Mouse (Mus musculus) fat pad, adult 2 months (tissue): ENCODE data around the gene Catsperd.
A peak's percentile ranks its signal among the peaks of the same experiment; 100 is the strongest.
"Not testable (repeated sequence)": the region's sequence is repeated elsewhere in the genome, so short reads cannot be mapped to it uniquely, and the experiment has no call there.

Experiments used
- DNase-seq: peaks from one replicate; pipeline ENCODE4 v3.0.0-alpha.2; 2011; ENCODE audit warnings: low read depth, low spot score; ENCODE audit errors: extremely low read depth

Gene Catsperd

DNA sequence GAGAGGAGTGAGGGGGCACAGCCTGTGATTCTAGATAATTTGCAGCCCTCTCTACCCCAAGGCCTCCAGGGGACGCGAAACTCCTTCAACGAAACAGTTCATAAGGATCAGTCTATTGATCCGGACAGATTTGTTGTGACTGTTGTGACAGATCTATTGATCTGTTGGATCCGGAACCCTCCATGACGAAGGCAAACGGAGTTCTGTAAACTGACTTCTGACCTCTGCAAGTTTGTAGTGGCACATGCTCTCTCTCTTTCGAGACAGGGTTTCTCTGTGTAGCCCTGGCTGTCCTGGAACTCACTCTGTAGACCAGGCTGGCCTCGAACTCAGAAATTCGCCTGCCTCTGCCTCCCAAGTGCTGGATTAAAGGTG is 15.4 kb upstream of the Catsperd start:
- not testable (repeated sequence) for DNase-seq

DNA sequence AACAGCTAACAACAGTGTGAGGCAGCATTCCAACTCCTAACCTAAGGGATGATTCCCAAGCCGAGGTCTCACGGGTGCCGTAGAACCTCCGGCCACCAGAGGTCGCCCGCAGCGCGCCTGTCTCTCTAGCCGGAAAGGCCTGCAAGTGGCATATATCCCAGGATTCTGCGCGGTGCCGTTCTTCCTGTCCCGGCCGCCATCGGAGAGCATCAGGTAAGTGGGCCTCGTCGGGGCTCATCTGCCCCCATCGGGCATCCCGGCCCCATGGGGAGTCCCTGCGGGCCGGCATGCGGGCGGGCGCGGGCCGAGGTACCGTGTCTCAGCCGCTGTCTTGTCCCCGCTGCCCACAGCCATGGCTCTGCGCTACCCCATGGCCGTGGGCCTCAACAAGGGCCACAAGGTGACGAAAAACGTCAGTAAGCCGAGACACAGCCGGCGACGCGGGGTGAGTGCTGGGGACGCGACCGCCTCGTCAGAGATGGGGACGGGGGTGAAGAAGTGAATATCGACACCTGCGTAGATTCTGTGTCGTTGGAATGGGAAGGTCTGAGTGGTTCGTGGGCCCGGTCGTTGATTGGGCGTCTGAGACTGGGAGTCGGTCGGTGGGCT is 14.6 kb upstream of the Catsperd start, which contains the start of gene Rpl36:
TSS of gene Rpl36 (plus strand) at position 181 of the 609 bp plus-strand sequence.
- no peak for DNase-seq

DNA sequence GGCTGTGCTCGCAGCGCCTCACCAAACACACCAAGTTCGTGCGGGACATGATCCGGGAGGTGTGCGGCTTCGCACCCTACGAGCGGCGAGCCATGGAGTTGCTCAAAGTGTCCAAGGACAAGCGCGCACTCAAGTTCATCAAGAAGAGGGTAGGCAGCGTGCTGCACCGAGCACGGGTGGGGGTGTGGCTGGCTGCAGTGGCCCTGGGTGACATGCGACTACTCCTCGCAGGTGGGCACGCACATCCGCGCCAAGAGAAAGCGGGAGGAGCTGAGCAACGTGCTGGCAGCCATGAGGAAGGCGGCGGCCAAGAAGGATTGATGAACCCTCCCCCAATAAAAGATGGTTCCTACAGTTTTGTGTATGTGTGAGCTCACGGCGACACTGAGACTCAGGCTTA is 14.1 kb upstream of the Catsperd start:
- not testable (repeated sequence) for DNase-seq

DNA sequence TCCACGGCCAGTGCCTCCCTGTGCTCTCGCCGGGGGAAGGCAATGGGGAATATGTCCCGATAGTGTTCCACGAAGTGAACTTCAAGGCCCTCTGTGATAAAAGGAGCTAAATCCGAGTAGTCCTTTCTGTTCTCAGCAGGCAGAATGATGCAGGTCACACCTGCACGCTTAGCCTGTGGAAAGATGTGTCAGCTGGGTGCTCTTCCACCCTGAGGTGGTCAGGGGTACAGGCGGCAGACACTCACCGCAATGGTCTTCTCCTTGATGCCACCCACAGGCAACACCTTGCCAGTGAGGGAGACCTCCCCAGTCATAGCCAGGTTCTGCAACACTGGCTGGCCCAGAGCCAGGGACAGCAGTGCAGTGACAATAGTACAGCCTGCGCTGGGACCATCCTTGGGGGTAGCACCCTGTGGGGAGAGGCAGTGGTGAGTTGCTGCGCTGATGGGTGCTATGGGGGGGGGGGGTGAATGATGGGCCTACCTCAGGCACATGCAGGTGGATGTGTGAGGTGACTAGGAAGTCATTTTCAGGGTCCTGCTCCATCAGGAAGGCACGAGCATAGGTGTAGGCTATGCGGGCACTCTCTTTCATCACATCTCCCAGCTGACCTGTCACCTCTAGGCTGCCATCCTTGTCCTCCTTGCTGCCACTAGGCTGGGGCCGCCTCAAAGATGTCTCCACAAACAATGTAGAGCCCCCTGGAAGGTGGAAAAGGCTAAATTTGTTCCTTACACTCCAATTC is 13.4 kb upstream of the Catsperd start:
- DNase-seq: no peak

DNA sequence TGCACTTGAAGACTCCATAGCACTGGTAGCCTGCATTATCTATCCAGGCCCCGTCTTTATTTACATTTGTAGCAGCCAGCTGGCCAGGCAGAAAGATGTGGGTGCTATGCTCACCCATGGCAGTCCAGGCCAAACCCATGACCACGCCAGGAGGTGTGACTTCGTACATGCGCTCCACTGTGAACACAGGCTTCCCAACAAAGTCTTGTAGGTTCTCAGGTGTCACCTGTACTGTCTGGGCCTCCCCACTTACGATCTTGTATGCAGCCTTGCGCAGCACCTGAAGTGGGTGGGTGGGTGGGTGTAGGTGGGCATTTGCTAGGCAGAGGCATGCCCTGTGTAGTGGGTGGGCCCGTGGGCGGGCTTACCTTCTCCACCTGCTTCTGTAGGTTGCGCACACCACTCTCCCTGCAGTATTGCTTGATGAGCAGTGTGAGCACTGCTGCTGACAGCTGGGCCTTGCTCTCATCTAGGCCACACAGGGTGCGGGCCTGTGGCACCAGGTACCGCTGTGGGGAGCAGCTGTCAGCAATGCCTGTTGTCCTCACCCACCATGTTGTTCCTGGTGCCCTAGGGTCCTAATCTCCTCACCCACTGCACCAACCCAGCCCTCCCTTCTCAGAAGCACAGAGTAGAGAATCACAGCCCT is 12.7 kb upstream of the Catsperd start:
- no peak for DNase-seq

DNA sequence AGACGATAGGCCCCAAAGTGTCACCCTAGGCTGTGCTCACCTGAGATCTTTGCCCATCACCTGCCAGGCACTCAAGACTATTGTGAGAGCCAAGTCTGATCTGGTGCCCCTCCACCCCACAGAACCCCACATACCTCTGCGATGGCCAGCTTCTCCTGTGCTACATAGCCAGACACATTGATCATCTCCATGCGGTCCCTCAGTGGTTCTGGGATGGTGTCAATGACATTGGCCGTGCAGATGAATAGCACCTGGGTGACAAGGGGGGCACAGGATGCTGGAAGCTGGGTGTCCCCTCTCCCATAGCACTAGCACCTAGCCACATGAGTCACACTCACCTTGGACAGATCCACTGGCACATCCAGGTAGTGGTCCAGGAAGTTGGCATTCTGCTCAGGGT is 12.2 kb upstream of the Catsperd start:
- no peak for DNase-seq

DNA sequence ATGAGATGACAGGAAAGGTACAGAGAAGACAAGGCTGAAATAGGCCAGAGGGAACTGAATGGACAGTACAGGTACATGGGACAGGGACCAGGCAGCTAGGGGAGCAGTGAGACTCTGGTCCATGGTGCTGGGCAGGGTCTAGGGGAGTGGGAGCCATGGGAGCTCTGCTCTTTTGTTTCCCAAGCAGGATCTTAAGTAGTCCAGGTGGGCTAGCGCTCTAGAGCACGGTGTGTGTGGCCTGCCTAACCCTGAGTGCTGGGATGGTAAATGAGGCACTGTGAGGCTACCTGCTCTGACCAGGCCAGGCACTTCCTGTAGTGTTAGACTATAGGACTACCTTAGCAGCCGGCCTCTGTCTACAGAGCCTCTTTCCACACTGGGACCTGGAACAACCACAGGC is 11.2 kb upstream of the Catsperd start:
- no peak for DNase-seq

DNA sequence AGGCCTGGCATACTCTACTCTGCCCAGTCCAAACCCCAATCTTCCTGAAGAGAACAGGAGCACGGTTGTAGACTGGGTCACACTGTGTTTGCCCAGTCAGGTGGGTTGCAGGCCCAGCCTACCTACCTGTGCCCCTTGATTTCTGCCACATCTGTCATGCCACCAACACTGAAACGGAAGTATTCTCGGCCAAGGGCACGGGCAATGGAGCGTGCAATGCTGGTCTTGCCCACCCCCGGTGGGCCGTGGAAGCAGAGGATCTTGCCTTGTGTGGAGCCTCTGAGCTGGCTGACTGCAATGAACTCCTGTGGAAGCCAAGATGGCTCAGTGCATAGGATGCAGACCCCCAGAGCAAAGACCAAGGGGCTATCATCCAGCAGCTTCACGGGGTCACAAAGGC is 10.3 kb upstream of the Catsperd start:
- DNase-seq: no peak

DNA sequence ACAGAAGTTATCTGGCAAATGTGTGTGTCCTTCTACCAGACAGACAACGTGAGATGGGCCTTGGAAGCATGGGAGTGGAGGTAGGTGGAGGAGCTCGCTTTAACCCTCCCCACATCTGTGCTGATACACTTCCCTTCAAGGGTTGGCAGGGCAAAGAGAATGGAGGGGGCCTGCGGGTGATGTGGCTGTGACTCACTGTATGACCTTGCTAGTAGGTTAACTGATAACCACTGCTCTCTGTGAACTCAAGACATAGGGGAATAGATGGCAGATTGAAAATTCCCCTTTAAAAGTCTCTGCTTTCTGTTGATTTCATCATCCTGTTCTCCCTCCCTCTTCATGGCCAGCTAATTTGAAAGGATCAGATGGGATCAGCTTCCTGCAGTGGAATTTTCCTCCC is 2.4 kb upstream of the Catsperd start:
- no peak for DNase-seq

DNA sequence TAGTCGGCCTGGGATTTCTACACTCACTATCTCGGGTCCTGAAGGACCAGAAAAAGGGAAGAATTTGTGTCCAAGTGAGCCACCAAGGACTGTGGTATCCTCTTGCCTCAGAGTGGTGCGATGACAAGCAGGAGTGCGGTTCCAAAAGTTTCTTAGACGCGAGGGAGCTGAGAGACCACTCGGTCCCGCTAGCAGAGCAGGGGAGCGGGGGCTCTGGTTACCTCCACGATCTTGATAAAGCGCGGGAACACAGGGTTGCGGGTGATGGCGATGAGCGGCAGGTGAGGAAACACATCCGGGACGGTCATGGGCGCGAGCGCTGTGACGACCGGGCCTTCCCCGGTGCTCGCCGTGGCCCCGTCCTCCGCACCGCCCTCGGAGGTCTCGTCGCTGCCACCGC is 1.7 kb upstream of the Catsperd start:
- no peak for DNase-seq

DNA sequence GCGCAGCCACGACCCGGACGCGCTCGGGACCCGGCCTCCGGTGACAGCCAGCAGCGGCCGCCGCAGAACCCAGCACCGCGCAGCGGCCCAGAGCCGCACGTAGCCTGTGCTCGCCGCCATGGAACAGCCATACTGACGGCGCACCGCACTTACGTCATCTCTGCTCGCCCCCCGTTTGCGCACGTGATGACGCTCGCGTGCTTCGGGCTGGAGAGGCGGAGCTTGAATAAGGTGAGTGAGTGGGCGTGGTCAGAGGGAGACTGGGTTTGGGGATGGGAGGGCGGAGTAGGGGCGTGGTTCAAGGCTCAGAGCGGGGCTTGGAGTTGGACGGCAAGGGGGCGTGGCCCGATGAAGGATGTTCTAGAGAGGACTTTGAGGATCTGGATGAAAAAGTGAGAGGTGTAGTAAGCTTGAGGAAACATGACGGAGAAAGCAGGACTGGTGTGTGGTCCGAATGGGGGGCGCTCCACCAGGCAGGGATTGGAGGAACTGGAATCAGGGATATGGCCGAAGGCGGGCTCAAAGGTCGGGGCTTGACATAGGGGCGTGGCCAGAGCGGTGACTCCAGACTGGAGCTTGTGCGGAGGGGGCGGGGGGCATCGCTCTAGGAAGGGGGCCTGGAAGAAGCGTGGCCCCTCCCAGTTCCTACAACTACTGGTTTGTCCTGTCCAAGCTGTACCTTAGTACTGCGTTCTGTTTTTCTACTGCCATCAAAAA is 1.0 kb upstream of the Catsperd start, which contains the start of gene Lonp1:
TSS of gene Lonp1 (minus strand) at position 134 of the 717 bp plus-strand sequence.
- DNase-seq: no peak

DNA sequence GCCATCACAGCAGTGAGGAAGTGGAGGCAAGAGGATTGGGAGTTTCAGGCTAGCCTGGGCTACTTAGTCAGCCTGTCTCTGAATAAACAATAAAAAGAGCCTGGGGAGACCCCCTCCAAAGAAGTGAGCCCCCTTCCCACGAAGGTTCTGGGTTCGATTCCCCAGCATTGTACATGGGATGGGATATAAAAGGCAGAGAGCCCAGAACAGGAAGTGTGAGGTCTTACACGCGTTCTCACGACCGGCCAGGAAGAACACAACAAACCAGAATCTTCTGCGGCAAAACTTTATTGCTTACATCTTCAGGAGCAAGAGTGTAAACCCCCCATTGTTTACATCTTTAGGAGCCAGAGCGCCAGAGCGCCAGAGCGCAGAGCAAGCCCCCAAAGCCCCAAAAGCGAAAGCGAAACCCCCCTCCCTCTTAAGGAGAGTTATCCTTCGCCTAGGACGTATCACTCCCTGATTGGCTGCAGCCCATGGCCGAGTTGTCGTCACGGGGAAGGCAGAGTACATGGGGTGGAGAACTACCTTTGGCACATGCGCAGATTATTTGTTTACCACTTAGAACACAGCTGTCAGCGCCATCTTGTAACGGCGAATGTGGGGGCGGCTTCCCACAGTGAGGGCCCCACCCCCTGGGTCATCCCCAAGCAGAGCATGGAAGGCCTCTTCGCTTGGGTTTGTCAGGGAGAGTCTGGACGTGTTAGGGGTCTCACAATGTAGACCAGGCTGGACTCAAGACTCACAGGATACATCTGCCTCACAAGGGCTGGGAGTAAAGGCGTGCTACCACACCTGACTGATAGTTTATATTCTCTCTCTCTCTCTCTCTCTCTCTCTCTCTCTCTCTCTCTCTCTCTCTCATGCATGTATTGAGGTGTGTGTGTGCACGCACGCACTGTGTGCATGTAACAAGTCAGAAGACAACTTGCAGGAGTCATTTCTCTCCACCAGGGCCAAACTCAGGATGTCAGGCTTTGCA is 2.1 kb downstream of the Catsperd start:
- DNase-seq: not testable (repeated sequence)

DNA sequence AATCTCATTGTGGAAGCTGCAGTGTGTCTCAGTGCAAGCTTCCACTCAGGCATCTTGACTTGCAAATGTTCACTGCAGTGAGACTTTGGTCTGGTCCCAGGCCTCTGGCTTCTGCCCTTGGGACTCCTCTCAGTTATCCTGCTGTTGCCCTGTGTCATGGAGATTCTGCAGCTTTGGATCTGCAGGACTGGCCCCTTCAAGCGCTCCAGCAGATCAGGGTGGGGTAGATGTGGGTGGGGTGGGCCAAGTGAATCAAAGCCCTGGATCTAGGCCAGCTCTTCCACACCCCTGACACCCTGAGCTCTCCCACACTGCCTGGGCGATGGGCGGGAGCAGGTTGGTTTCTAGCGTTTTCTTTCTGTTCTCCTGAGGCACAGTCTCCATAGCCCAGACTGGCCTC is 3.9 kb downstream of the Catsperd start:
- DNase-seq: no peak

DNA sequence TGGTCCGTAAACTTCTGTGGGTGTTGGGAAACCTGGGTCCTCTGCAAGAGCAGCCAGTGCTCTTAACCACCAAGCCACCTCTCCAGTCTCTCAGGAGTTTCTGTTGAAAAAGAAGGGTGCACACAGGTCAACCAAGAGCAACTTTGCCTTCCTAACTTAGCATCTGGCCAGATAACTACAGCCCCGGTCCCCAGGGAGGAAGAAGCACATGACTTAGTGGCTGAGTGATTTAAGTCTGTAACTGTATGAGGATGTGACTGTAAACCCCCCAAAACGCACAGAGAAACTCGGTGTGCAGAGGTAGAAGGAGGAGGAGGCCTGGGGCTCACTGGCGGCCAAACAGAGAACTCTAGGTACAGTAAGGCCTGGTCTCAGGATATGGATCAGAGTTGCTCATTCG is 6.1 kb downstream of the Catsperd start:
- no peak for DNase-seq

DNA sequence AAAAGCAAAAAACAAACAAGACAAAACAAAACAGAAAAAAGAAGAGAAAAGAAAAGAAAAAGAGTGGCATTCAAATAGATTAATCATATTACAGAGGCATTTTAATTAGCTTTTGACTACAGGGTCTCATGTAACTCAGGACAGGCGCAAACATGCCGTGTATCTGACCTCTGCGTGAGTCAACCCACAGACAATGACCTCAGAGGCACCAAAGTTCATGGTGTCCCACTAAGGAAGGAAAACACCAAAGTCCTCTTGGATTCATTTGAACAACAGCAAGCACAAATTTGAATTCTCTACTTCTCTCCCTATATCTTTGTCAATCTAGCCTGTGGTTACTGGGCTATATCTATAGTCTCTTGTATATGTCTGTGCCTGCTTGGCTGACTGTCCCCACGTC is 15.3 kb downstream of the Catsperd start:
- no peak for DNase-seq

DNA sequence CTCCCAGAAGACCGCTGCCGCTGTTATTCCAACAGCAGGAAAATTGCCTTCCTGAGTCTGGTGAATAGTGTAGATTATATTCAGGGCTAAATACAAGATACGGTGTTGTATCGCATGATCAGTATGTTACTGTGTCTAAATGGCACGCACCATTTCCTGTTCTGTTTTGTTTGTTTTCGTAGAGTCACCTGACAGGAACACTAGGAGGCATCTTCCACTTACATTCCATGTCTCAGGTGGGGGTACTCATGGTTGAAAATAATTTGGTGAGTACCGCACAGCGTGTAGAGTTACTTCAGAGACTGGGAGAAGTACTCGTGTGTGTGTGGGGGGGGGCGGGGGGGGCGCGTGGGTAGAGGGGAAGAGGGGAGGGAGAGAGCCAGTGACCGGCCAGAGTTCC is 19.6 kb downstream of the Catsperd start:
- DNase-seq: no peak

DNA sequence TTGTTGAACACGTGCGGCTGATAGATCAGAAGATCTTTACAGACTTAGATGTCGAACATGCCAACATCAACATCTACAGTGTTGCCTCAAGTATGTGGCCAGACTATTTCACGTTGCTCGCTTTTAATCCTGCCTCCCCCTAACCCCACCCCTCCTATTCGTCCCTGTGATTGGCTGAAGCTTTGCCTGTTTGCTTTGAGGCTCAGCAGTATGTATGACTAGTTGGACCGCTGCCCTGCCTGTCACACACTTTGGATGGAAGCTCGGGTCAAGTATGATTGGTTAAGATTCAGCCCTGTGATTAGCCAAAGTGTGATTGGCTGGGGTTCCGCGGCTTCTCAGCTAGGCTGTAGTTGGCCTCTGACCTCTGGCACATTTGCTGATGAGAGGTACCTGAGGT is 23.9 kb downstream of the Catsperd start:
- peak; percentile 69 for DNase-seq

DNA sequence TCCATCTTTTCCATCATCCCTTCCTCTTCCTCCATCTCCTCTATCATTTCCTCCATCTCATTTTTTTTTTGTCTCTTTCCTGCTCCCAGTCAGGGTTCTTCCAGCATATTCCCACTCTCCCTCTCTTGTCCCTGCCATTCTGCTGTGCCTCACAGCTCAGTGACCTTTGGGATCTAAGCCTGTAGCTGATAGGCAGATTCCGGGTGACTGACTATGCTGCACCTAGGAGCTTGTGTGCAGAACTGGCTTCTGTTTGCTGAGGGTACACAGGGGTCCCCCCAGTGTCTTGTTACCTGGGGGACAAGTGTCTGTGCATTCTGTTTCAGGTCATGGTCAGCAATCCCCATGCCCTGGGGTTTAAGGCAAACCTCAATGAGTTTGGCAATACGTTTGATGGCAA is 26.8 kb downstream of the Catsperd start:
- no peak for DNase-seq

DNA sequence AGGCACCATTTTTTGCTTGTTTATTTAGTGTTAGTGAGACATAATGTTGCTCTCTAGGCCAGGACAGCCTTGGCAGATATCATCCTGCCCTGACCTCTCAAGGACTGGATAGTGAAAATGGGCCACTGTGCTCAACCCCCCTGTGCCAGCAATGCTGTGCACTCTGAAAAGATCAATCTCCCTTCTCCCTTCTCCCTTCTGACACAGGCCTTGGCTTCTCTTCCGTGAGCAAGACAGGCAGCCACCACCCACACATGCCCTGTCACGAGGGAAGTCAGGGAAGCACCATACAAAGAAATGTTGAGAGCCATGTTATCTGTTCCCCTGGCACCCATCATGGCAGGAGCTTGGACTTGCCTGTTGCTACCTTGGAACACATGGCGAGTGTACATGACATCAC is 27.4 kb downstream of the Catsperd start:
- no peak for DNase-seq

DNA sequence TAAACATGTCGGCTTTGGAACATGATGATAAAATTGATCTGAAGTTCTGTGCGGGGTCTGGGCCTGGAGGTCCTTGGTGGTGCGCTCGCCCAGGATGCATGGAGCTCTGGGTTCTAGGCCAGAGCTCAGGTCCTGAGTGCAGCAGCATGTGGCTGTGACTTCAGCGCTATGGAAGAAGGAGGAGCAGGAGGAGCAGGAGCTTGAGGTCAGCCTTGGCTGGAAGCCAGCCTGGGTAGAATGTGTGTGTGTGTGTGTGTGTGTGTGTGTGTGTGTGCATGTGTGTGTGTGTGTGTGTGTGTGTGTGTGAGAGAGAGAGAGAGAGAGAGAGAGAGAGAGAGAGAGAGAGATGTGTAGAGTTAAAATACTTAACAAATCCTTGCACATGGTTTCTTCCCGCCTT is 28.2 kb downstream of the Catsperd start:
- no peak for DNase-seq
